Mouse (Mus musculus) thymus, postnatal 10 days (tissue): Measurements from ENCODE around the gene 2810006K23Rik.

Experiments used
- DNase-seq, 2 experiments: peaks; one replicate each; pipeline ENCODE4 v3.0.0; 2021; ENCODE audit warnings: low spot score in 2 of 2

Gene 2810006K23Rik

DNA sequence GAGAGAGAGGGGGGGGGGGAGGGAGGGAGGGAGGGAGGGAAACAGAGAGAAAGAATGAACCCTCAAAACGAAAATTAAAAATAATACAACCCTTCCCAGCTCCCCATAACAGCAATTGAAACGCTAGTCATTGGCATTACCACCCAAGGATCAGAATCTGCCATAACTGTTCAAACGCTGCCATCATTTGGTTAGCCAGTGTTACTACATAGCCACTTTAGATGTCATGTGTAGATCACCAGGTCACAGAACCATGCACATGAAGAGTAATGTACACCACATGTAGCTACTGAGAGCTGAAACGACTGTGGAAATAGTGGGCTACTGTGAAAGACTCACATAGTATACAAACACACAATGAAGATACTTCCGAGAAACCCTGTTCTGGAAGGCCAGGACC lies 60.0 kb downstream of the 2810006K23Rik start:
- DNase-seq, result peak in 1 of 2 experiments; percentile 18
